Mouse (Mus musculus) lung, embryonic 14.5 days (tissue): ENCODE data around the gene Klhl29. TPM values are rescaled to one million over a fixed set of nuclear protein-coding genes. Genes with fewer than 3 reads are reported as not detected.

ENCODE experiments used
- ATAC-seq: fragments of 200-750 bp; cut with Nextera tagmentation; 2 replicates; pipeline ENCODE4 v1.8.0; 2017; ENCODE audit warnings: mild to moderate bottlenecking, moderate TSS enrichment, moderate library complexity; ENCODE audit not compliant: insufficient read depth
- DNase-seq: peaks from one replicate; pipeline ENCODE4 v3.0.0-alpha.2; 2015
- H3K27ac ChIP-seq: fragments of 300-500 bp; sonication (generic); 2 replicates; pipeline ENCODE4 v1.5.1; 2014; ENCODE audit warnings: low read depth, mild to moderate bottlenecking, moderate library complexity
- H3K27me3 ChIP-seq: fragments of 300-500 bp; sonication (generic); 2 replicates; pipeline ENCODE4 v1.6.1; 2014; ENCODE audit warnings: low read length, control low read depth; ENCODE audit not compliant: insufficient read depth
- H3K36me3 ChIP-seq: fragments of 300-500 bp; sonication (generic); 2 replicates; pipeline ENCODE4 v1.6.1; 2014; ENCODE audit warnings: control low read depth; ENCODE audit not compliant: insufficient read depth
- H3K4me1 ChIP-seq: fragments of 300-500 bp; sonication (generic); 2 replicates; pipeline ENCODE4 v1.6.1; 2014; ENCODE audit warnings: antibody characterized with exemption, control low read depth; ENCODE audit not compliant: insufficient read depth
- H3K4me2 ChIP-seq: fragments of 300-500 bp; sonication (generic); 2 replicates; pipeline ENCODE4 v1.6.1; 2014; ENCODE audit warnings: mild to moderate bottlenecking
- H3K4me3 ChIP-seq: fragments of 300-500 bp; sonication (generic); 2 replicates; pipeline ENCODE4 v1.5.1; 2014; ENCODE audit warnings: low read depth, low read length
- H3K9ac ChIP-seq: fragments of 300-500 bp; sonication (generic); 2 replicates; pipeline ENCODE4 v1.6.1; 2014
- H3K9me3 ChIP-seq: fragments of 300-500 bp; sonication (generic); 2 replicates; pipeline ENCODE4 v1.6.1; 2016; ENCODE audit warnings: low read depth, low read length, control low read depth
- CTCF ChIP-seq: IDR thresholded peaks from 2 replicates; pipeline ENCODE4 v1.5.1; 2016; ENCODE audit warnings: antibody characterized with exemption, low read depth
- WGBS: fragments of 180-500 bp; shearing (Covaris S2); extraction: QIAGEN DNeasy Blood & Tissue Kit; methylation state at CpG from one replicate; pipeline ENCODE4 v1.1.7; 2014; 5-methylcytosine and 5-hydroxymethylcytosine counted together
- polyA plus RNA-seq: library from polyadenylated mRNA; unstranded; fragments of >200 nt; fragmentation: Nextera tagmentation; extraction: Ambion mirVana; gene quantifications from 2 replicates; pipeline ENCODE4 v1.2.1, GENCODE M21; 2014

Gene Klhl29
- polyA plus RNA-seq, 1 experiment from 2014 or later: 1.2 TPM

GRCm38 (mm10) chr12:5340151-5340603 lies 35.3 kb downstream of the Klhl29 start:
- Histone ChIP-seq H3K36me3 (no peaks in the 10 kb centered on the region), H3K9ac (no peak overlapping the region), H3K4me1 (no peaks in the 10 kb centered on the region), H3K27me3 (no peaks in the 10 kb centered on the region), H3K9me3 (no peaks in the 10 kb centered on the region), H3K4me3 (no peak overlapping the region), H3K27ac (no peak overlapping the region), H3K4me2 (no peak overlapping the region)
- 86% methylated on average over 6 of the region's 6 CpGs for WGBS
- DNase-seq (no peak), ATAC-seq (no peak)
- TF ChIP-seq CTCF: no peak

GRCm38 (mm10) chr12:5336927-5337712 lies 38.4 kb downstream of the Klhl29 start:
- no peak for TF ChIP-seq CTCF

GRCm38 (mm10) chr12:5336331-5336730 lies 39.2 kb downstream of the Klhl29 start:
- DNase-seq (no peak), ATAC-seq (no peak)
- WGBS: 71% methylated on average over 6 of the region's 6 CpGs
- no peak overlapping the region for H3K27ac ChIP-seq
- H3K36me3 ChIP-seq: no peaks in the 10 kb centered on the region
- H3K27me3 ChIP-seq: no peaks in the 10 kb centered on the region
- no peak for TF ChIP-seq CTCF
- no peak overlapping the region for H3K4me2 ChIP-seq
- H3K9ac ChIP-seq: no peak overlapping the region
- H3K4me3 ChIP-seq: no peak overlapping the region
- H3K9me3 ChIP-seq: no peaks in the 10 kb centered on the region
- no peaks in the 10 kb centered on the region; the same call in 1 of the 2 replicates for H3K4me1 ChIP-seq

More at GRCm38 (mm10) chr12:5336927-5337712, 38.4 kb downstream of the Klhl29 start:
- Histone ChIP-seq H3K4me1 (no peaks in the 10 kb centered on the region), H3K4me2 (no peak overlapping the region), H3K9me3 (no peaks in the 10 kb centered on the region), H3K9ac (no peak overlapping the region), H3K27ac (no peak overlapping the region), H3K27me3 (no peaks in the 10 kb centered on the region), H3K4me3 (no peak overlapping the region), H3K36me3 (no peaks in the 10 kb centered on the region)
- ATAC-seq (no peak), DNase-seq (no peak)
- WGBS: 58% methylated on average over 8 of the region's 8 CpGs

- H3K27ac ChIP-seq: no peak overlapping the region
- no peaks in the 10 kb centered on the region for H3K9me3 ChIP-seq
- no peak overlapping the region for H3K9ac ChIP-seq
- ATAC-seq: no peak
- H3K27me3 ChIP-seq: no peaks in the 10 kb centered on the region
- no peaks in the 10 kb centered on the region; the same call in 1 of the 2 replicates for H3K4me1 ChIP-seq
- H3K4me2 ChIP-seq: no peak overlapping the region
- WGBS: 64% methylated on average over 9 of the region's 9 CpGs
- TF ChIP-seq CTCF: no peak
- no peaks in the 10 kb centered on the region for H3K36me3 ChIP-seq
- H3K4me3 ChIP-seq: no peak overlapping the region
- DNase-seq: no peak
Measured at GRCm38 (mm10) chr12:5334956-5335355, 40.5 kb downstream of the Klhl29 start.

- Histone ChIP-seq H3K4me1 (no peaks in the 10 kb centered on the region; the same call in 1 of the 2 replicates), H3K27ac (no peak overlapping the region), H3K9me3 (no peaks in the 10 kb centered on the region), H3K27me3 (no peaks in the 10 kb centered on the region), H3K36me3 (no peaks in the 10 kb centered on the region), H3K4me2 (no peak overlapping the region), H3K9ac (no peak overlapping the region), H3K4me3 (no peak overlapping the region)
- WGBS: 78% methylated on average over 2 of the region's 2 CpGs
- DNase-seq (no peak), ATAC-seq (no peak)
- no peak for TF ChIP-seq CTCF
Measured at GRCm38 (mm10) chr12:5334175-5334574, 41.3 kb downstream of the Klhl29 start.

GRCm38 (mm10) chr12:5331810-5332484 lies 43.5 kb downstream of the Klhl29 start:
- no peak overlapping the region for H3K9ac ChIP-seq
- no peak overlapping the region for H3K4me2 ChIP-seq
- no peak overlapping the region for H3K27ac ChIP-seq
- H3K36me3 ChIP-seq: no peaks in the 10 kb centered on the region
- 58% methylated on average over 13 of the region's 13 CpGs for WGBS
- TF ChIP-seq CTCF: no peak
- no peak overlapping the region for H3K4me3 ChIP-seq
- DNase-seq (no peak), ATAC-seq (no peak)
- H3K27me3 ChIP-seq: no peaks in the 10 kb centered on the region
- no peaks in the 10 kb centered on the region for H3K9me3 ChIP-seq
- H3K4me1 ChIP-seq: no peaks in the 10 kb centered on the region; the same call in 1 of the 2 replicates

GRCm38 (mm10) chr12:5330496-5331070 lies 44.9 kb downstream of the Klhl29 start:
- 78% methylated on average over 6 of the region's 6 CpGs for WGBS
- no peaks in the 10 kb centered on the region; the same call in 1 of the 2 replicates for H3K4me1 ChIP-seq
- H3K4me2 ChIP-seq: no peak overlapping the region
- DNase-seq: no peak
- no peak overlapping the region for H3K4me3 ChIP-seq
- no peaks in the 10 kb centered on the region for H3K36me3 ChIP-seq
- ATAC-seq: no peak
- no peak overlapping the region for H3K27ac ChIP-seq
- no peak for TF ChIP-seq CTCF
- no peaks in the 10 kb centered on the region for H3K9me3 ChIP-seq
- H3K27me3 ChIP-seq: no peaks in the 10 kb centered on the region
- H3K9ac ChIP-seq: no peak overlapping the region
